In the genomic region with DNA sequence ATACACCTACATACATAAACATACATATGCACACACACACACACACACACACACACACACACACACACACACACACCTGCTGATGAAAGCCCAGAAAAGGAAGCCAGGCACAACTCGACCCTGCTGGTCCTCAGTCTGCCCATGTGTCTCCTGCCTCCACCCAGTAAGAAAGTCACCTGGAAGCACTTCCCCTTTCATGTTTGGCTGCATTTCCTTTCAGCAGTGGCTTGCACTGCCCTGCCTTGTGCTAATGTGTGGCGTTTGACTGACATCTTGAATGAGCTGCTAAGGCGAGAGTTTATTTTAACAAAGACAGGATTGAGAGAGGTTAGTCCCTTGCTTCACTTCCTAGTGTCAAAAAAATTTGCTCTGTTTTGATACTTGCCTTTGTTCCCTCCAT, we compare ENCODE assay signal across 17 mouse cellular contexts.
DNase-seq lines count a peak whose midpoint lies in the region; ATAC-seq lines count a peak whose summit lies in the region.
"Had no signal": no experiment of that assay in that cellular context is flagged by ENCODE, and none has a peak within 500 bp of the region (broad histone marks: within the 10 kb centered on the region; RNA-seq: fewer than 3 reads in every experiment).

No protein-coding gene starts in this region.

- peak; percentile 65 for DNase-seq in heart, adult 11 months
- DNase-seq in midbrain, embryonic 10.5 days (ENCODE audit: low spot score) = no peak
- peak; percentile 27 for DNase-seq in forelimb bud, embryonic 11.5 days (ENCODE audit: low read depth, low spot score)
- DNase-seq in Muller cell, postnatal 12 days (ENCODE audit: inconsistent ontology term) = no peak
- no peak for DNase-seq in kidney, postnatal 14 days
- DNase-seq: adrenal gland, postnatal 10 days; cerebellum, adult 11-12 months; cerebellum, adult 9-11 months; cerebellum, postnatal 36 days; gastrocnemius, postnatal 10 days; heart, postnatal 14 days; kidney, adult 11 months had no signal

- no peak overlapping the region for H3K27ac ChIP-seq in heart, embryonic 12.5 days (ENCODE audit: poor library complexity, severe bottlenecking)
- H3K27ac ChIP-seq in midbrain, embryonic 15.5 days = no peak overlapping the region
- no peak overlapping the region for H3K27ac ChIP-seq in midbrain, embryonic 10.5 days (replicated peaks)
- H3K27ac ChIP-seq: forebrain, embryonic 15.5 days; hindbrain, embryonic 13.5 days; hindbrain, postnatal 0 days had no signal

- H3K4me1 ChIP-seq in heart, embryonic 12.5 days (replicated peaks) = 0 out of 2 replicates have a peak, but pooled peaks cover under 1% of the 10 kb centered on the region
- peaks cover 7% of the 10 kb centered on the region for H3K4me1 ChIP-seq in midbrain, embryonic 15.5 days
- H3K4me1 ChIP-seq in midbrain, embryonic 10.5 days = peaks cover 25% of the 10 kb centered on the region
- H3K4me1 ChIP-seq: forebrain, embryonic 15.5 days had no signal

- no peaks in the 10 kb centered on the region for H3K9me3 ChIP-seq in heart, embryonic 12.5 days (replicated peaks)
- H3K9me3 ChIP-seq in midbrain, embryonic 15.5 days = no peaks in the 10 kb centered on the region
- H3K9me3 ChIP-seq in midbrain, embryonic 10.5 days (replicated peaks) = no peaks in the 10 kb centered on the region
- H3K9me3 ChIP-seq: forebrain, embryonic 15.5 days; hindbrain, embryonic 13.5 days had no signal

- no peak for ATAC-seq in heart, embryonic 12.5 days (ENCODE audit: insufficient number of reproducible peaks, low FRiP score)
- peak; percentile 66 for ATAC-seq in midbrain, embryonic 15.5 days (replicated peaks)
- ATAC-seq: forebrain, embryonic 15.5 days; hindbrain, postnatal 0 days had no signal

- 40% methylated on average over 3 of the region's 3 CpGs for WGBS in heart, embryonic 12.5 days
- 21% methylated on average over 3 of the region's 3 CpGs for WGBS in midbrain, embryonic 15.5 days
- 53% methylated on average over 3 of the region's 3 CpGs for WGBS in midbrain, embryonic 10.5 days

- H3K9ac ChIP-seq in heart, embryonic 12.5 days = no peak overlapping the region
- H3K9ac ChIP-seq in midbrain, embryonic 15.5 days = no peak overlapping the region
- H3K9ac ChIP-seq: forebrain, embryonic 15.5 days; hindbrain, embryonic 13.5 days had no signal

- no peak overlapping the region for H3K4me3 ChIP-seq in heart, embryonic 12.5 days
- H3K4me3 ChIP-seq in midbrain, embryonic 15.5 days = no peak overlapping the region
- no peak overlapping the region for H3K4me3 ChIP-seq in midbrain, embryonic 10.5 days
- H3K4me3 ChIP-seq: forebrain, embryonic 15.5 days; hindbrain, embryonic 13.5 days had no signal

- no peak overlapping the region for H3K4me2 ChIP-seq in heart, embryonic 12.5 days
- no peak overlapping the region for H3K4me2 ChIP-seq in midbrain, embryonic 15.5 days
- H3K4me2 ChIP-seq: forebrain, embryonic 15.5 days; hindbrain, embryonic 13.5 days had no signal

- no peaks in the 10 kb centered on the region for H3K36me3 ChIP-seq in heart, embryonic 12.5 days
- no peaks in the 10 kb centered on the region for H3K36me3 ChIP-seq in midbrain, embryonic 15.5 days (replicated peaks)
- H3K36me3 ChIP-seq in midbrain, embryonic 10.5 days = no peaks in the 10 kb centered on the region
- H3K36me3 ChIP-seq: forebrain, embryonic 15.5 days; hindbrain, embryonic 13.5 days had no signal

- H3K27me3 ChIP-seq in heart, embryonic 12.5 days (replicated peaks) = no peaks in the 10 kb centered on the region
- peaks cover 4% of the 10 kb centered on the region; the same call in 1 of the 2 replicates for H3K27me3 ChIP-seq in midbrain, embryonic 15.5 days (replicated peaks)
- H3K27me3 ChIP-seq in midbrain, embryonic 10.5 days (ENCODE audit: low read depth, poor library complexity, severe bottlenecking) = peaks cover 53% of the 10 kb centered on the region
- H3K27me3 ChIP-seq: forebrain, embryonic 15.5 days; hindbrain, embryonic 13.5 days had no signal

Comparison
In these comparisons a context has a peak if more than half of its experiments do, and no peak if none do; other contexts are left out.
1. DNase-seq: peak in heart, adult 11 months (single experiment) and forelimb bud, embryonic 11.5 days (single experiment); none in midbrain, embryonic 10.5 days (single experiment), Muller cell, postnatal 12 days (single experiment) and kidney, postnatal 14 days (single experiment).